Mouse (Mus musculus) thymus, postnatal 25 days (tissue): Measurements from ENCODE around the gene Scgb1a1.
A peak's percentile ranks its signal among the peaks of the same experiment; 100 is the strongest.
"Not testable (repeated sequence)": the region's sequence is repeated elsewhere in the genome, so short reads cannot be mapped to it uniquely, and the experiment has no call there.

Experiments used
- DNase-seq: peaks from one replicate; pipeline ENCODE4 v3.0.0; 2022

Scgb1a1 gene

GRCm38 (mm10) chr19:9065621-9066561 lies 21.9 kb downstream of the Scgb1a1 start:
- DNase-seq = peak; percentile 57

- no peak for DNase-seq
Measured at GRCm38 (mm10) chr19:9063831-9064230, 23.9 kb downstream of the Scgb1a1 start.

GRCm38 (mm10) chr19:9062822-9063221 lies 24.9 kb downstream of the Scgb1a1 start:
- no peak for DNase-seq

GRCm38 (mm10) chr19:9061221-9061893 lies 26.4 kb downstream of the Scgb1a1 start:
- DNase-seq = no peak

- no peak for DNase-seq
Measured at GRCm38 (mm10) chr19:9060103-9060502, 27.7 kb downstream of the Scgb1a1 start.

- no peak for DNase-seq
Measured at GRCm38 (mm10) chr19:9059391-9059790, 28.4 kb downstream of the Scgb1a1 start.

GRCm38 (mm10) chr19:9058944-9059343 lies 28.8 kb downstream of the Scgb1a1 start:
- no peak for DNase-seq

GRCm38 (mm10) chr19:9058331-9058884 lies 29.4 kb downstream of the Scgb1a1 start:
- DNase-seq = no peak

- DNase-seq = no peak
Measured at GRCm38 (mm10) chr19:9057679-9058078, 30.1 kb downstream of the Scgb1a1 start.

GRCm38 (mm10) chr19:9055703-9056355 lies 31.9 kb downstream of the Scgb1a1 start:
- DNase-seq = no peak

- DNase-seq = peak; percentile 66
Measured at GRCm38 (mm10) chr19:9055153-9055552, 32.6 kb downstream of the Scgb1a1 start.

GRCm38 (mm10) chr19:9052803-9053431 lies 34.8 kb downstream of the Scgb1a1 start:
- DNase-seq = no peak

- not testable (repeated sequence) for DNase-seq
Measured at GRCm38 (mm10) chr19:9051985-9052384, 35.8 kb downstream of the Scgb1a1 start.

GRCm38 (mm10) chr19:9050294-9051229 lies 37.2 kb downstream of the Scgb1a1 start:
- no peak for DNase-seq

GRCm38 (mm10) chr19:9048981-9049687 lies 38.6 kb downstream of the Scgb1a1 start:
- DNase-seq = no peak

- no peak for DNase-seq
Measured at GRCm38 (mm10) chr19:9047946-9048387, 39.8 kb downstream of the Scgb1a1 start.

GRCm38 (mm10) chr19:9047207-9047945 lies 40.4 kb downstream of the Scgb1a1 start:
- DNase-seq = no peak

- DNase-seq = peak; percentile 43
Measured at GRCm38 (mm10) chr19:9044291-9044690, 43.5 kb downstream of the Scgb1a1 start.

GRCm38 (mm10) chr19:9043123-9043522 lies 44.6 kb downstream of the Scgb1a1 start:
- no peak for DNase-seq

- peak; percentile 37 for DNase-seq
Measured at GRCm38 (mm10) chr19:9041074-9041473, 46.7 kb downstream of the Scgb1a1 start.
